Mouse (Mus musculus): ENCODE measurements around the gene Eif4e3. TPM values are rescaled to one million over a fixed set of nuclear protein-coding genes. Genes with fewer than 3 reads are reported as not detected.

Gene Eif4e3
- polyA plus RNA-seq, 1 experiment from 2014 or later = 15.1 TPM

DNA sequence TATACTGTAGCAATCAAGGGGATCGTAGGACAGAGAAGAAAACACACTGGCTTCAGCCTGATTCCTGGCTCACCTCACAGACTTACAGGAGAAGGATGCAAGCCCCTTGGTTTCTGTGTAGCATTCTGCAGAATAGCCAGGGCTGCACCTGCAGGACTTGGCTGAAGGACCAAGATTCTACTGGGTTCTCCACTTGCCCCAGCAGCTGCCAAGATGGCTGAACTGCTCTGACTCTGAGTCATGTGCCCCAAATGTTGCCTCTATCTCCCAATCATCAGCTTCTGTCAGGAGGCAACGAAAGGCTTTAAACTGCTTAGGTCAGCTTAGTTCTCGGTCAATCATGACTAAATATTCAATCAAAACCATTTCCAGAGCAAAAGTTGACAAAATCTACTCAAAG, 42.0 kb downstream of the Eif4e3 start:
- ATAC-seq (ENCODE audit: low FRiP score) (no peak), DNase-seq (ENCODE audit: low spot score) (no peak)
- H3K27me3 ChIP-seq (ENCODE audit: control insufficient read depth, insufficient read depth, low read length) = no peaks in the 10 kb centered on the region
- H3K36me3 ChIP-seq (ENCODE audit: control insufficient read depth, insufficient read depth, low read length) = no peaks in the 10 kb centered on the region
- H3K4me1 ChIP-seq (replicated peaks; ENCODE audit: control insufficient read depth, insufficient read depth, low read length) = peaks cover 3% of the 10 kb centered on the region; the same call in 1 of the 2 replicates
- H3K4me2 ChIP-seq (replicated peaks; ENCODE audit: low read depth, low read length) = no peak overlapping the region
- 86% methylated on average over 3 of the region's 3 CpGs for WGBS
- no peak overlapping the region for H3K4me3 ChIP-seq (ENCODE audit: low read depth, low read length)
- no peaks in the 10 kb centered on the region for H3K9me3 ChIP-seq (ENCODE audit: control insufficient read depth, low read length)
- no peak overlapping the region for H3K9ac ChIP-seq (ENCODE audit: low read depth, low read length)
- no peak overlapping the region for H3K27ac ChIP-seq (ENCODE audit: low read depth, low read length)

DNA sequence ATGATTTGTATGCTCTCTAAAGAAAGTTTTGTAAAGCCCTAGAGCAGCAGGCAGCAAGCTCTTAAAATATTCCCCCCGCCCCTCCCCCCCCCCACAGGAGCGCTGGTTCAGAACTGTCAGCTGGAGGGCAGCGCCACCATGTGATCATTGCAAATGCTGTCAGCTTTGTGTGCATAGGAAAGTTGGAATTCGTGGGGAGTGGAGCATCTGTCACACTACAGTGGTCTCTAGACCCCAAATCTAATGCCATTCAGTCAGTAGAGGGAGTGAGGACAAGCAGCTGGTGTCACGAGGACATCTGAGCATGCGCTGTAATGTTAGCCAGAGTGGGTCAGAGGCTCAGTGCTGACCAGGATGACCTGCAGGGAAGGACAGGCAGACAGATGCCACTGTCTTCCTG, 42.9 kb downstream of the Eif4e3 start:
- peak; percentile 64 for DNase-seq (ENCODE audit: low spot score)
- WGBS = 10% methylated on average over 6 of the region's 6 CpGs
- Histone ChIP-seq H3K27ac (ENCODE audit: low read depth, low read length) (no peak overlapping the region), H3K4me2 (replicated peaks; ENCODE audit: low read depth, low read length) (no peak overlapping the region), H3K9ac (ENCODE audit: low read depth, low read length) (no peak overlapping the region), H3K36me3 (ENCODE audit: control insufficient read depth, insufficient read depth, low read length) (no peaks in the 10 kb centered on the region), H3K27me3 (ENCODE audit: control insufficient read depth, insufficient read depth, low read length) (no peaks in the 10 kb centered on the region), H3K4me1 (replicated peaks; ENCODE audit: control insufficient read depth, insufficient read depth, low read length) (peaks cover 3% of the 10 kb centered on the region; the same call in 1 of the 2 replicates), H3K4me3 (ENCODE audit: low read depth, low read length) (no peak overlapping the region), H3K9me3 (ENCODE audit: control insufficient read depth, low read length) (no peaks in the 10 kb centered on the region)
- peak; percentile 70; the same call in 1 of the 2 replicates for ATAC-seq (ENCODE audit: low FRiP score)

DNA sequence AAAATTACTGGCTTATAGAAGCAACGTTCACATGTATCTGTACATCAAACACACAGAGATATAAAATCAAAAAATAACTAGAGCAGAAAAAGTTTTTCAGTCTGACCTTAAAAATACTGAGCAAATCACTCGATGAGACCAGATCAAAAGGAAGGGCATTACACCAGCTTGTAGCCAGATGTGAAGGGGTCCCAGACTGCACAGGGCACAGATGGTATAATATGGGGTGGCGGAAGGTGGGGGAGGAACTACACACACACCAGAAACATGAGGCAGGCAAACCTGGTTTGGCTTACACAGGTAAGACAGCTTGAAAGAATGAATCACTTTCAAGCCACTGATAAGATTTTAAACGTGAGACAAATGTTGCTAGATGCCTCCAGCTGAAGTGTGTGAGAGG, 45.4 kb downstream of the Eif4e3 start:
- no peak overlapping the region for H3K9ac ChIP-seq (ENCODE audit: low read depth, low read length)
- H3K4me3 ChIP-seq (ENCODE audit: low read depth, low read length) = no peak overlapping the region
- DNase-seq (ENCODE audit: low spot score) (no peak), ATAC-seq (ENCODE audit: low FRiP score) (no peak)
- no peak overlapping the region for H3K4me2 ChIP-seq (replicated peaks; ENCODE audit: low read depth, low read length)
- H3K36me3 ChIP-seq (ENCODE audit: control insufficient read depth, insufficient read depth, low read length) = no peaks in the 10 kb centered on the region
- H3K27ac ChIP-seq (ENCODE audit: low read depth, low read length) = no peak overlapping the region
- no peaks in the 10 kb centered on the region for H3K9me3 ChIP-seq (ENCODE audit: control insufficient read depth, low read length)
- 0 out of 2 replicates have a peak, but pooled peaks cover 2% of the 10 kb centered on the region for H3K27me3 ChIP-seq (ENCODE audit: control insufficient read depth, insufficient read depth, low read length)
- 74% methylated on average over 4 of the region's 4 CpGs for WGBS
- H3K4me1 ChIP-seq (replicated peaks; ENCODE audit: control insufficient read depth, insufficient read depth, low read length) = peaks cover 3% of the 10 kb centered on the region; the same call in 1 of the 2 replicates

DNA sequence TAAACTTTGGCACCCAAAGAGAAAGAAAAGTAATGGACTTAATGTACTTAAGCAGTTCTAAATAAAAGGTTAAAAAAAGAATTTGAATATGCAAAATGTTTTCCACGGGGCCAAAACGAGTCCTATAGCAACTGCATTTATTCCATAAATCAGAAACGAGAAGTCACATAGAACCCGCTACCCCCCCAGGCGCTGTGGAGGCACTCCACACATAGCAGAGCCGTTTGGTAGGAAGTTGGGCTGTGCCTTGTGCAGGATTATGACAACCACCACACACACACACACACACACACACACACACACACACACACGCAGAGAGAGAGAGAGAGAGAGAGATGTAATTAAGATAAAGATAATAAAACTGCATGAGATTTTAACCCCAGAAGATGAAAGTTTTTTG, 46.1 kb downstream of the Eif4e3 start:
- Histone ChIP-seq H3K27me3 (ENCODE audit: control insufficient read depth, insufficient read depth, low read length) (0 out of 2 replicates have a peak, but pooled peaks cover 2% of the 10 kb centered on the region), H3K4me3 (ENCODE audit: low read depth, low read length) (no peak overlapping the region), H3K9ac (ENCODE audit: low read depth, low read length) (no peak overlapping the region), H3K27ac (ENCODE audit: low read depth, low read length) (no peak overlapping the region), H3K4me2 (replicated peaks; ENCODE audit: low read depth, low read length) (no peak overlapping the region), H3K9me3 (ENCODE audit: control insufficient read depth, low read length) (no peaks in the 10 kb centered on the region), H3K36me3 (ENCODE audit: control insufficient read depth, insufficient read depth, low read length) (no peaks in the 10 kb centered on the region), H3K4me1 (replicated peaks; ENCODE audit: control insufficient read depth, insufficient read depth, low read length) (peaks cover 3% of the 10 kb centered on the region)
- no peak for ATAC-seq (ENCODE audit: low FRiP score)
- 71% methylated on average over 7 of the region's 7 CpGs for WGBS
- no peak for DNase-seq (ENCODE audit: low spot score)

DNA sequence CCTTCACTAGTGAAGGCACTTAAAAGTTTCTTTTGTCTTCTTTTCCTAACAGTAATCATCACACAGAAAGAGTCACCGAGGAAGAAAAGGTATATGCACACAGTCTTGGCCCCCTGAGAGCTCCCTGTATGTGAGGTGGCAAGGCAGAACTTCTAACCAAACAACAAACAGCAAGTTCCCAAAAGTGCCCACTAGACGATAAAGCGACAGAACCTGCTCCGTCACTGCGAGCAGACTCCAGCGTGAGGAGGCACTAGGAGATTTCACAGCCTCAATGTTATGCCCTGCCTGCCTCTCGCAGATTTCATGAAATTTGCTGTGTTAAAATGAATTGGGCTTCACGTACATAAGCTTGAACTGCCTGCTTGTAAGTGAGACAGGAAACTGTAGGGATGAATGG, 46.6 kb downstream of the Eif4e3 start:
- H3K4me3 ChIP-seq (ENCODE audit: low read depth, low read length) = no peak overlapping the region
- no peaks in the 10 kb centered on the region for H3K9me3 ChIP-seq (ENCODE audit: control insufficient read depth, low read length)
- H3K9ac ChIP-seq (ENCODE audit: low read depth, low read length) = no peak overlapping the region
- WGBS = 60% methylated on average over 8 of the region's 8 CpGs
- no peak for ATAC-seq (ENCODE audit: low FRiP score)
- no peak for DNase-seq (ENCODE audit: low spot score)
- no peak overlapping the region for H3K4me2 ChIP-seq (replicated peaks; ENCODE audit: low read depth, low read length)
- H3K27ac ChIP-seq (ENCODE audit: low read depth, low read length) = no peak overlapping the region
- peaks cover 8% of the 10 kb centered on the region for H3K4me1 ChIP-seq (replicated peaks; ENCODE audit: control insufficient read depth, insufficient read depth, low read length)
- no peaks in the 10 kb centered on the region for H3K36me3 ChIP-seq (ENCODE audit: control insufficient read depth, insufficient read depth, low read length)
- H3K27me3 ChIP-seq (ENCODE audit: control insufficient read depth, insufficient read depth, low read length) = 0 out of 2 replicates have a peak, but pooled peaks cover 2% of the 10 kb centered on the region

DNA sequence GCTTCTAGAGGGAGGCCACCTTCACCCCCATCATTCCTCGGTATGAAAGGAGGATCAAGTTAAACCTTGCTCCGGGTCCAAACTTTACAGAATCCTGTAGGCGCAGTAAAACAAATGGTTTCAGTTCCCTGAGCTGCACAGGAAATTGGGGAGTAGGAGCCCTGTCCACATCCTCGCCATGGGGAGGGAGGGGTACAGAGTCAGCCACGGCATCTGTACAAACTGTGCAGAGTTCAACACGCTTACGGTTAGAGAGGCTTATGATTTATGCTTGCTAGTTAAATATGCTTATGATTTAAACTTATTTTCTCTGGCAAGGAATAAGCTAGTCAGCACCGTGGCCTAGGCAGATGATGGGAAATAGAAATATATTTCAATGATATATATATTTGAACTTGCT, 47.1 kb downstream of the Eif4e3 start:
- no peak overlapping the region for H3K4me2 ChIP-seq (replicated peaks; ENCODE audit: low read depth, low read length)
- WGBS = 66% methylated on average over 8 of the region's 8 CpGs
- no peak overlapping the region for H3K27ac ChIP-seq (ENCODE audit: low read depth, low read length)
- no peak overlapping the region for H3K4me3 ChIP-seq (ENCODE audit: low read depth, low read length)
- H3K36me3 ChIP-seq (ENCODE audit: control insufficient read depth, insufficient read depth, low read length) = no peaks in the 10 kb centered on the region
- H3K4me1 ChIP-seq (replicated peaks; ENCODE audit: control insufficient read depth, insufficient read depth, low read length) = peaks cover 9% of the 10 kb centered on the region
- H3K9ac ChIP-seq (ENCODE audit: low read depth, low read length) = no peak overlapping the region
- H3K9me3 ChIP-seq (ENCODE audit: control insufficient read depth, low read length) = no peaks in the 10 kb centered on the region
- 0 out of 2 replicates have a peak, but pooled peaks cover 2% of the 10 kb centered on the region for H3K27me3 ChIP-seq (ENCODE audit: control insufficient read depth, insufficient read depth, low read length)
- DNase-seq (ENCODE audit: low spot score) = no peak
- no peak for ATAC-seq (ENCODE audit: low FRiP score)

DNA sequence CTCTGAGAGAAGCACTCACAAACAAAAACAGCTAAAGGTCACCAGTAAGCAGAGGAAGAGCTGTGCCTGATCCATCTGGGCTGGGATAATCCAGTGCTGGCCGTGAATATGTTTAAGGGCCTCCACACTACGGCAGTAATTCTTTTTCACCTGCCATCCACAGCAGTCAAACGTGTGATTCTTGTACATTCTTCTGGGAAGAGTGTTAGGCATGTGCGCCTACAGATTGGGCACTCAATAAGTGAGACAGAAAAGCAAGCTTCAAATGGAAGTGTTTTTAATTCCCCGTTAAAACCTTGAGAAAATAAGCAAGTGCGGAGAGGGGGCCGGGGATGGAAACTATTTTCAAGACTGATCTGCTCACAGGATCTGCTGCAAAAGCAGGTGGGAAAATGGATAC, 48.7 kb downstream of the Eif4e3 start:
- H3K36me3 ChIP-seq (ENCODE audit: control insufficient read depth, insufficient read depth, low read length) = no peaks in the 10 kb centered on the region
- 70% methylated on average over 7 of the region's 7 CpGs for WGBS
- no peak overlapping the region for H3K4me3 ChIP-seq (ENCODE audit: low read depth, low read length)
- H3K27me3 ChIP-seq (ENCODE audit: control insufficient read depth, insufficient read depth, low read length) = peaks cover 5% of the 10 kb centered on the region; the same call in 1 of the 2 replicates
- H3K9ac ChIP-seq (ENCODE audit: low read depth, low read length) = no peak overlapping the region
- DNase-seq (ENCODE audit: low spot score) (no peak), ATAC-seq (ENCODE audit: low FRiP score) (no peak)
- H3K9me3 ChIP-seq (ENCODE audit: control insufficient read depth, low read length) = no peaks in the 10 kb centered on the region
- H3K4me1 ChIP-seq (replicated peaks; ENCODE audit: control insufficient read depth, insufficient read depth, low read length) = peaks cover 9% of the 10 kb centered on the region
- no peak overlapping the region for H3K27ac ChIP-seq (ENCODE audit: low read depth, low read length)
- H3K4me2 ChIP-seq (replicated peaks; ENCODE audit: low read depth, low read length) = no peak overlapping the region

DNA sequence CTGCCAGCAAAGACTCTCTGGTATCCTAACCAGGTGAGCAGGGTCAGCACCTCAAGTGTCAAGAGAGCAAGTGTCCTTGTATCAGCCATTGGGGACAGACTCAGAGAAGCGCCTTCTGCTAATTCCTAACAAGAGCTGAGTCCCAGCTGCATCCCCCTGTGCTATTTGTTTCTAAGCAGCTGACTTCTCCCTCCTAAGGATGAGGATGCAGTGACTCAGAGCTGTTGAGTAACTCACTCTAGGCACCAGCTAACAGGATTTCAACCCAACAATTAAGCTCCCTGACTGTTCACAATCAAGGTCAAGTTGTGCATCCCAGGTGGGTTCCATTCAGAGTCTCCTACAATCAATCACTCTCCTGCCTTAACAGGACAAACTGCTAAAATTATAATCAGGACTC, 49.2 kb downstream of the Eif4e3 start:
- DNase-seq (ENCODE audit: low spot score) (no peak), ATAC-seq (ENCODE audit: low FRiP score) (no peak)
- WGBS = 71% methylated on average over 1 of the region's 1 CpGs
- Histone ChIP-seq H3K9ac (ENCODE audit: low read depth, low read length) (no peak overlapping the region), H3K4me3 (ENCODE audit: low read depth, low read length) (no peak overlapping the region), H3K4me2 (replicated peaks; ENCODE audit: low read depth, low read length) (no peak overlapping the region), H3K4me1 (replicated peaks; ENCODE audit: control insufficient read depth, insufficient read depth, low read length) (peaks cover 9% of the 10 kb centered on the region), H3K27ac (ENCODE audit: low read depth, low read length) (no peak overlapping the region), H3K27me3 (ENCODE audit: control insufficient read depth, insufficient read depth, low read length) (peaks cover 5% of the 10 kb centered on the region; the same call in 1 of the 2 replicates), H3K36me3 (ENCODE audit: control insufficient read depth, insufficient read depth, low read length) (no peaks in the 10 kb centered on the region), H3K9me3 (ENCODE audit: control insufficient read depth, low read length) (no peaks in the 10 kb centered on the region)

DNA sequence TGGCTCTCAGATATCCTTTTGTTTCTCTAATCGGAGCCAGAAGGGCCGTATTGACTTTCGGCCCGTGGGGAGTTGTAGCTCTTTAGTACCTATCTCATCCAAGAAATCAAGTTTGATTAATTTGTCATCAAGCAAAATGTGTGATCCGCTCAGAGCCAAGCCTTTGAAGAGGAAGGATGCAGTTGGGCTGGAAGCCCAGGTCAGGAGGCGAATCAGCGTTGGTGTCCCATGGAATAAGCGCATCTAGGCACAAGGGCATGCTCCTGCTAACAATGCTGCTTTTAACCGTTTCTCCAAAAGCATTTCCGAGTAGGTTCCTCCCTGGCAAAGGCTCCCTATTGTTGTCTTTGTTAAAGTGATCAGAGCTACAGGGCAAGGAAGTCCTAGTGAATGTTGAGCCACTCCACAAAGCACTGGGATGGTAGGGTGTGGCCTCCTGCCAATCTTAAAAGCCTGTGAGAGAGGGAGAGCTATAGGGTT, 51.3 kb downstream of the Eif4e3 start:
- 0 out of 2 replicates have a peak overlapping the region, but pooled peaks have one; percentile 24 for H3K27ac ChIP-seq (ENCODE audit: low read depth, low read length)

More for the DNA sequence above, 51.3 kb downstream of the Eif4e3 start:
- H3K9me3 ChIP-seq (ENCODE audit: control insufficient read depth, low read length) = no peaks in the 10 kb centered on the region
- 11% methylated on average over 10 of the region's 10 CpGs for WGBS
- no peak overlapping the region for H3K4me3 ChIP-seq (ENCODE audit: low read depth, low read length)
- H3K9ac ChIP-seq (ENCODE audit: low read depth, low read length) = no peak overlapping the region
- DNase-seq (ENCODE audit: low spot score) (peak; percentile 72), ATAC-seq (ENCODE audit: low FRiP score) (peak; percentile 71)
- peaks cover 5% of the 10 kb centered on the region; the same call in 1 of the 2 replicates for H3K27me3 ChIP-seq (ENCODE audit: control insufficient read depth, insufficient read depth, low read length)
- 0 out of 2 replicates have a peak overlapping the region, but pooled peaks have one; percentile 15 for H3K4me2 ChIP-seq (replicated peaks; ENCODE audit: low read depth, low read length)
- no peaks in the 10 kb centered on the region for H3K36me3 ChIP-seq (ENCODE audit: control insufficient read depth, insufficient read depth, low read length)
- H3K4me1 ChIP-seq (replicated peaks; ENCODE audit: control insufficient read depth, insufficient read depth, low read length) = peaks cover 9% of the 10 kb centered on the region
